Mouse (Mus musculus): ENCODE data around the gene Dmwd.

DNA sequence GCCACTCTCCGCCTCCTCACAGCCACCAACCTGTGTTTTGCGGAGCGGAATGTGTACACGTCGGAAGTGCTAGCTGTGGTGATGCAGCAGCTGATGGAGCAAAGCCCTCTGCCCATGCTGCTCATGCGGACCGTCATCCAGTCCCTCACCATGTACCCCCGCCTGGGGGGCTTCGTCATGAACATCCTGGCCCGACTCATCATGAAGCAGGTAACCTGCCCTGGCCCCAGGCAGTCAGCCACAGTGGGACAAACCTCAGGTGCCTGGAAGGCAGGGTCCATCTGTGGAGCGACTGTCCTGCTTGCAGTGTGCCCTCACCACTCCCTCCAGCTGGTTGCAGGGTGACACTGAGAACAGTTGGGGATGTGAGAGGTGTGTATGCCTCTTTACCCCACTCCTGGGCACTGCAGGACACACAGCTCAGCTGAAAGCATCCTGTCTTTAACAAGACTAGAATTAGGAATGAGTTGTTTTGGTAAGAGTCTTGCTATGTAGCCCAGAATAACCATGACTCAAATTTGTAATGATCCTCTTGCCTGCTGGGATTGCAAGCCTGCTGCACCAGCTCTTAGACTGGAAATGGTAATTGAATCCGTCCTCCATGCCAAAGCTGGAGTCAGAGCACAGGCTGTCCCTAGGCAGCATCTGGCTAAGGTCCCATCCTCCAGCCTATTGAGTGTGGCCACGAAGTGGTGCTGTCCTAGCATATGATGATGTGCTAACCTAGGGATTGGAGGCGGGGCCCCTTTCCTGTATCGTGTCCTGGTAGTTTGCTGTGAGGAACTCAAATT, 23.5 kb upstream of the Dmwd start:
- TF ChIP-seq CTCF (IDR thresholded peaks at IDR 0.05; ENCODE audit: low read depth) (no peak), EP300 (IDR thresholded peaks at IDR 0.05; ENCODE audit: low read depth) (no peak)

Measured in liver, postnatal 0 days (tissue).